Mouse (Mus musculus) thymus, adult 2 months (tissue): ENCODE measurements around the gene Mapk11. TPM values are rescaled to one million over a fixed set of nuclear protein-coding genes. Genes with fewer than 3 reads are reported as not detected.

Source experiments
- DNase-seq: peaks from one replicate; pipeline ENCODE4 v3.0.0; 2021
- H3K27ac ChIP-seq: fragments of 200-500 bp; 2 replicates; pipeline ENCODE4 v1.5.1; 2012; ENCODE audit warnings: low read length, control low read depth; ENCODE audit not compliant: control insufficient read depth, insufficient read depth
- H3K27me3 ChIP-seq: fragments of 200-500 bp; 2 replicates; pipeline ENCODE4 v1.6.1; 2012; ENCODE audit warnings: mild to moderate bottlenecking, low read length, moderate library complexity, mixed read lengths; ENCODE audit not compliant: control insufficient read depth, insufficient read depth
- H3K36me3 ChIP-seq: fragments of 200-500 bp; 2 replicates; pipeline ENCODE4 v1.6.1; 2012; ENCODE audit warnings: mild to moderate bottlenecking, low read length, moderate library complexity; ENCODE audit not compliant: control insufficient read depth, insufficient read depth
- H3K4me1 ChIP-seq: fragments of 200-500 bp; replicated peaks from 2 replicates; pipeline ENCODE4 v1.6.1; 2012; ENCODE audit warnings: low read length; ENCODE audit not compliant: control insufficient read depth, insufficient read depth
- H3K4me3 ChIP-seq: fragments of 200-500 bp; 2 replicates; pipeline ENCODE4 v1.5.1; 2012; ENCODE audit warnings: mild to moderate bottlenecking, low read length, control low read depth, moderate library complexity; ENCODE audit not compliant: control insufficient read depth, insufficient read depth
- CTCF ChIP-seq: fragments of 200-500 bp; IDR thresholded peaks from 2 replicates; pipeline ENCODE4 v1.5.1; 2012; ENCODE audit warnings: mild to moderate bottlenecking, control low read depth, low read length, moderate library complexity, borderline replicate concordance; ENCODE audit not compliant: control insufficient read depth, poor library complexity, insufficient read depth; ENCODE audit errors: extremely low read depth
- POLR2A ChIP-seq: fragments of 200-500 bp; IDR thresholded peaks from 2 replicates; pipeline ENCODE4 v1.6.1; 2012; ENCODE audit warnings: mild to moderate bottlenecking, low read length, control low read depth, moderate library complexity; ENCODE audit not compliant: control insufficient read depth, poor library complexity, insufficient read depth; ENCODE audit errors: extremely low read depth
- WGBS: fragments of 180-500 bp; shearing (Covaris S2); methylation state at CpG from one replicate; pipeline ENCODE4 v1.1.7; 2018; 5-methylcytosine and 5-hydroxymethylcytosine counted together
- polyA plus RNA-seq: library from polyadenylated mRNA; depleted of rRNA; stranded (reverse); fragments of >200 nt; gene quantifications from 2 replicates; pipeline ENCODE4 v1.2.3, GENCODE M21; 2012; rRNA removed

Gene Mapk11
- polyA plus RNA-seq, 1 experiment: 28.6 TPM

GRCm38 (mm10) chr15:89103921-89104320 lies 45.5 kb downstream of the Mapk11 start:
- no peak overlapping the region for H3K4me3 ChIP-seq
- no peaks in the 10 kb centered on the region for H3K27me3 ChIP-seq
- H3K4me1 ChIP-seq: no peaks in the 10 kb centered on the region
- no peak for TF ChIP-seq POLR2A
- TF ChIP-seq CTCF: no peak
- 95% methylated on average over 10 of the region's 10 CpGs for whole genome bisulfite sequencing
- DNase-seq: no peak
- no peak overlapping the region for H3K27ac ChIP-seq
- peaks cover 59% of the 10 kb centered on the region for H3K36me3 ChIP-seq

- H3K4me3 ChIP-seq: no peak overlapping the region
- WGBS: 96% methylated on average over 5 of the region's 5 CpGs
- TF ChIP-seq POLR2A: no peak
- TF ChIP-seq CTCF: no peak
- no peak for DNase-seq
- no peaks in the 10 kb centered on the region for H3K27me3 ChIP-seq
- peaks cover 61% of the 10 kb centered on the region for H3K36me3 ChIP-seq
- no peaks in the 10 kb centered on the region for H3K4me1 ChIP-seq
- no peak overlapping the region for H3K27ac ChIP-seq
These were observed 46.8 kb downstream of the Mapk11 start for GRCm38 (mm10) chr15:89102646-89103045.

- TF ChIP-seq CTCF: no peak
These were observed 48.6 kb downstream of the Mapk11 start for GRCm38 (mm10) chr15:89100823-89101222.

GRCm38 (mm10) chr15:89098616-89099015 lies 50.8 kb downstream of the Mapk11 start:
- TF ChIP-seq POLR2A (no peak), CTCF (no peak)
- Histone ChIP-seq H3K4me3 (no peak overlapping the region), H3K27me3 (no peaks in the 10 kb centered on the region), H3K27ac (no peak overlapping the region), H3K36me3 (peaks cover 80% of the 10 kb centered on the region), H3K4me1 (no peaks in the 10 kb centered on the region)
- DNase-seq: no peak
- WGBS: 96% methylated on average over 7 of the region's 7 CpGs

More at GRCm38 (mm10) chr15:89100823-89101222, 48.6 kb downstream of the Mapk11 start:
- DNase-seq: no peak
- H3K27me3 ChIP-seq: no peaks in the 10 kb centered on the region
- H3K36me3 ChIP-seq: peaks cover 72% of the 10 kb centered on the region
- no peak overlapping the region for H3K4me3 ChIP-seq
- no peak overlapping the region for H3K27ac ChIP-seq
- 95% methylated on average over 12 of the region's 12 CpGs for WGBS
- H3K4me1 ChIP-seq: no peaks in the 10 kb centered on the region

DNA sequence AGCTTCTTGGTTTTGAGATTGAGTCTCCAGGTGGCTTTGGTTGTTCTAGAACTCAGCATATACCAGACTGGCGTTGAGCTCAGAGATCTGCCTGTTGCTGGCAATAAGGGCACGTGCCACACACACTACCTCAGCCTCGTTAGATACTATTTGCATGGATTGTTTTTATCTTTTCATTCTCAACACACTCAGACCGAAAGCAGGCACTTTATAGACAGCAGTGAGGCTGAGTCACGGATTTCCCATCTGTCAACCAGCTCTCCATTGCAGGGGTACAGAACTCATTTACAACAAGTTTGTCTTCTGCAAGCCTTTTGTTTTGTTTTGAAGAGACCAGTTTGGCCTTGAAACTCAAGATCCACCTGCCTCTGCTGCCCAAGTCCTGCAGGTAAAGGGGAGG lies 52.0 kb downstream of the Mapk11 start:
- no peak for DNase-seq
- Histone ChIP-seq H3K4me1 (no peaks in the 10 kb centered on the region), H3K36me3 (peaks cover 75% of the 10 kb centered on the region), H3K4me3 (no peak overlapping the region), H3K27ac (no peak overlapping the region), H3K27me3 (no peaks in the 10 kb centered on the region)
- 96% methylated on average over 5 of the region's 5 CpGs for WGBS
- no peak for TF ChIP-seq POLR2A
- no peak for TF ChIP-seq CTCF

Other genes starting within 250 kb of the Mapk11 start
- 0.05 and 0.06 TPM in 2 replicates for gene Ttll8, start 195.2 kb downstream of the Mapk11 start, polyA plus RNA-seq
- gene Mlc1, start 170.6 kb downstream of the Mapk11 start, polyA plus RNA-seq: 0.08 and 0.13 TPM in 2 replicates
- gene Mov10l1, start 166.7 kb downstream of the Mapk11 start, polyA plus RNA-seq: 0.20 and 2.2 TPM in 2 replicates
- gene Panx2, start 89.9 kb downstream of the Mapk11 start, polyA plus RNA-seq: 0.04 and 0.15 TPM in 2 replicates
- 81.2 and 86.3 TPM in 2 replicates for gene Trabd, start 74.5 kb downstream of the Mapk11 start, polyA plus RNA-seq
- 62.4 and 70.5 TPM in 2 replicates for gene Selenoo, start 60.5 kb downstream of the Mapk11 start, polyA plus RNA-seq
- 97.4 and 98.9 TPM in 2 replicates for gene Tubgcp6, start 26.5 kb downstream of the Mapk11 start, polyA plus RNA-seq
- gene Hdac10, start 20.9 kb downstream of the Mapk11 start, polyA plus RNA-seq: 82.9 and 94.4 TPM in 2 replicates
- gene Mapk12, start 8.9 kb downstream of the Mapk11 start, polyA plus RNA-seq: 2.9 and 3.1 TPM in 2 replicates
- 42.8 and 54.6 TPM in 2 replicates for gene Plxnb2, start 31.2 kb upstream of the Mapk11 start, polyA plus RNA-seq
- 42.3 and 50.1 TPM in 2 replicates for gene Dennd6b, start 46.9 kb upstream of the Mapk11 start, polyA plus RNA-seq
- 299 and 592 TPM in 2 replicates for gene Ppp6r2, start 61.9 kb upstream of the Mapk11 start, polyA plus RNA-seq
- 899 TPM in 2 replicates for gene Sbf1, start 165.7 kb upstream of the Mapk11 start, polyA plus RNA-seq
- gene Adm2, start 173.1 kb upstream of the Mapk11 start, polyA plus RNA-seq: 4.4 and 5.3 TPM in 2 replicates
- 0.82 and 2.7 TPM in 2 replicates for gene Miox, start 184.8 kb upstream of the Mapk11 start, polyA plus RNA-seq
- 129 and 146 TPM in 2 replicates for gene Lmf2, start 206.0 kb upstream of the Mapk11 start, polyA plus RNA-seq
- 351 and 370 TPM in 2 replicates for gene Ncaph2, start 206.1 kb upstream of the Mapk11 start, polyA plus RNA-seq
- 37.4 and 43.3 TPM in 2 replicates for gene Sco2, start 224.2 kb upstream of the Mapk11 start, polyA plus RNA-seq
- gene Tymp, start 227.4 kb upstream of the Mapk11 start, polyA plus RNA-seq: 5.9 and 7.8 TPM in 2 replicates
- 21.1 and 21.9 TPM in 2 replicates for gene Odf3b, start 229.7 kb upstream of the Mapk11 start, polyA plus RNA-seq
- 0.08 and 0.13 TPM in 2 replicates for gene Klhdc7b, start 235.3 kb upstream of the Mapk11 start, polyA plus RNA-seq